Mouse (Mus musculus): ENCODE measurements around the gene Cfl1.

DNA sequence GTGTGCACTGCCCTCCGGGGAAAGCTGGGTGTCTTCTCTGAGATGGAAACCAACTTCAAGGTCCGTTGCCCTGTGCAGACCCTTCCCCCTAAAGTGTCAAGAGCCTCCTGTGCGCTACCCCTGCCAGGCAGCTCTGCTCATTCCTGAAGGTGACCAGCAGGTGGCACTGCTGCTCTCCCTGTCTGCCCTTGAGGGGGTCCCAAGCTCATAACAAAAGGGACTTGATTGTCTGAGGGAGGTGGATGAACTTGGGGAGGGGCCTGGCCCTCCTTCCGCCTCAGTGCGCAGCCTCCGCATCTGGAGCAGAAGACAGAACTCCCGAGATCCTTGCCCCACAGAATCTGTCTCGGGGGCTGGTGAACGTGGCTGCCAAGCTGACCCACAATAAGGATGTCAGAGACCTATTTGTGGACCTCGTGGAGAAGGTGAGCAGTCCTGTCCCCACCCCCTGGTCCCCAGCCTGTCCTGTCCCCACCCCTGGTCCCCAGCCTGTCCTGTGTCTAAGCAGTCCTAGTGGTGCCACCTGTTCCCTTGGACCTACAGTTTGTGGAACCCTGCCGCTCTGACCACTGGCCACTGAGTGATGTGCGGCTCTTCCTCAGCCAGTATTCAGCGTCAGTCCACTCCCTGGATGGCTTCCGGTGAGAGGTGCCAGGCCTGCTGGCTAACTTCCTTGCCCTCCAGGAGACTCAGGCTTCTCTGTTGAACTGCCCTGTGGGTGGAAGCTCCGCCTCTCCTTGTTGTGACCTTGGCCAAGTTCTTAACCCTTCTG, 26.3 kb upstream of the Cfl1 start:
- TF ChIP-seq CTCF (IDR thresholded peaks at IDR 0.05; ENCODE audit: low read depth, low read length) (peak; percentile 89), GATA2 (IDR thresholded peaks at IDR 0.05; ENCODE audit: borderline replicate concordance, low read depth, low read length) (no peak), GATA1 (IDR thresholded peaks at IDR 0.05; ENCODE audit: borderline replicate concordance, low read length) (no peak)

Measured in G1E (cell line).